Mouse (Mus musculus) C2C12 (cell line): Measurements from ENCODE around the gene Ensa.

Experiments used
- CEBPB ChIP-seq: IDR thresholded peaks from one replicate; pipeline ENCODE4 v1.6.1; 2011; ENCODE audit warnings: low read depth, mild to moderate bottlenecking, control low read depth, moderate library complexity
- CTCF ChIP-seq: IDR thresholded peaks from one replicate; pipeline ENCODE4 v1.5.1; 2011; ENCODE audit not compliant: control insufficient read depth, insufficient read depth, insufficient read length
- FOSL1 ChIP-seq: IDR thresholded peaks from one replicate; pipeline ENCODE4 v1.8.0; 2011; ENCODE audit warnings: mild to moderate bottlenecking, low read length; ENCODE audit not compliant: poor library complexity, insufficient read depth, severe bottlenecking
- MAX ChIP-seq: IDR thresholded peaks from one replicate; pipeline ENCODE4 v1.6.1; 2011; ENCODE audit warnings: mild to moderate bottlenecking, control low read depth
- MYOD1 ChIP-seq: IDR thresholded peaks from one replicate; pipeline ENCODE4 v1.6.1; 2011; ENCODE audit warnings: low read depth; ENCODE audit not compliant: control insufficient read depth, insufficient read length
- MYOG ChIP-seq: IDR thresholded peaks from one replicate; pipeline ENCODE4 v1.6.1; 2011; ENCODE audit not compliant: control insufficient read depth, insufficient read length; ENCODE audit errors: extremely low read depth
- USF1 ChIP-seq: IDR thresholded peaks from one replicate; pipeline ENCODE4 v1.6.1; 2011; ENCODE audit warnings: low read depth, mild to moderate bottlenecking, control low read depth, moderate library complexity

DNA sequence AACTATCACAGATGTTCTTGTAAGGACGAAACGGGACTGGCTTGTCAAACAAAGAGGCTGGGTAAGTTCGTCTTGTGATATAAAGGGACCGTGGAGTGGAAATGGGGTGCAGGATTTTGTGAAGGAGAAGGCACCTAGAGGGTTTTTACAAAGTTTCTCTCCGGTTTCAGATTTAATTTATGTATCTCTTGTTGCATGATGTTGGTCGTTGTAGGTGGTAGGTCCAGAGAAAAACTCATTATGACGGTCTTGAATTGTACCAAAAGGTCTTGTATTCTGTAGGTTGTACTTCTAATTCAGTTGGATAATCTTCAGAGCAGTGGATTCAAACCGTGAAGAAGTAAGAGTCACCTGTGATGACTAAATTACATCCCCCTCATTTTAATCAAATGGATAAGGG lies 35.2 kb downstream of the Ensa start:
- TF ChIP-seq CTCF (no peak), USF1 (no peak), MAX (no peak), MYOG (no peak), FOSL1 (no peak), MYOD1 (no peak), CEBPB (no peak)
